7 mouse cellular contexts compared by ENCODE assay signal in genomic region chr11:116027756-116028155, GRCm38 (mm10). TPM values are rescaled to one million over a fixed set of nuclear protein-coding genes. Genes with fewer than 3 reads are reported as not detected.
A peak's percentile ranks its signal among the peaks of the same experiment; 100 is the strongest.
DNase-seq lines count a peak whose midpoint lies in the region; ATAC-seq and TF ChIP-seq lines count a peak whose summit lies in the region.

H3f3b (minus strand) TSS chr11:116027962.

- peaks cover 5 to 10% of the 10 kb centered on the region in 2 experiments for H3K36me3 ChIP-seq in CH12.LX (replicated peaks in 1 of 2; ENCODE audit: control insufficient read depth in 1 of 2, insufficient read depth in 1 of 2, low read length in 1 of 2)
- H3K36me3 ChIP-seq in G1E (replicated peaks): peaks cover 19% of the 10 kb centered on the region
- H3K36me3 ChIP-seq in forebrain, embryonic 11.5 days (ENCODE audit: control insufficient read depth, insufficient read depth, low read length): no peaks in the 10 kb centered on the region
- peaks cover 4% of the 10 kb centered on the region; the same call in 1 of the 2 replicates for H3K36me3 ChIP-seq in limb, embryonic 13.5 days

- no peak for TF ChIP-seq CTCF in CH12.LX (conservative IDR thresholded peaks at IDR 0.05 in 1 of 2, IDR thresholded peaks at IDR 0.05 in 1 of 2; ENCODE audit: low read depth in 2 of 2, low read length in 2 of 2)
- TF ChIP-seq CTCF in G1E (IDR thresholded peaks at IDR 0.05; ENCODE audit: low read depth, low read length): no peak
- TF ChIP-seq CTCF in olfactory bulb, adult 2 months (IDR thresholded peaks at IDR 0.05; ENCODE audit: insufficient read depth, low read depth, low read length): no peak

- H3K4me3 ChIP-seq in CH12.LX (replicated peaks in 1 of 3; ENCODE audit: low read depth in 2 of 3, low read length in 2 of 3, poor library complexity in 1 of 3) (no peak within 1 kb of the TSS), G1E (ENCODE audit: low read depth, low read length) (no peak within 1 kb of the TSS)
- H3K4me3 ChIP-seq in forebrain, embryonic 11.5 days (ENCODE audit: low read depth, low read length): no peak within 1 kb of the TSS
- no peak within 1 kb of the TSS for H3K4me3 ChIP-seq in limb, embryonic 13.5 days
- no peak within 1 kb of the TSS for H3K4me3 ChIP-seq in olfactory bulb, adult 2 months (ENCODE audit: insufficient read depth, low read depth, low read length)

- in situ Hi-C loops in CH12.LX (cut with MboI; ENCODE audit: low pct_ligation_motif_present, low pct_unique_long_range_greater_than_20kb, low sequenced_read_pairs): no loop called here

- no peak for DNase-seq in CH12.LX (ENCODE audit: extremely low read depth)
- no peak for DNase-seq in G1E (ENCODE audit: low spot score)
- DNase-seq in forebrain, embryonic 11.5 days (ENCODE audit: low spot score): no peak
- DNase-seq in heart, postnatal 36 days: no peak
- DNase-seq in cerebellum, postnatal 36 days: no peak

- dilution Hi-C loops in CH12.LX (cut with MboI; ENCODE audit: extremely low pct_ligation_motif_present, extremely low pct_unique_long_range_greater_than_20kb, low sequenced_read_pairs): no loop called here

- TF ChIP-seq RAD21 in CH12.LX (IDR thresholded peaks at IDR 0.05; ENCODE audit: low read depth, low read length): no peak

- H3K9me3 ChIP-seq in CH12.LX (replicated peaks; ENCODE audit: low read length) (no peaks in the 10 kb centered on the region), G1E (replicated peaks) (no peaks in the 10 kb centered on the region)
- no peaks in the 10 kb centered on the region for H3K9me3 ChIP-seq in forebrain, embryonic 11.5 days (ENCODE audit: control insufficient read depth, low read length)
- H3K9me3 ChIP-seq in limb, embryonic 13.5 days: no peaks in the 10 kb centered on the region

- H3K27me3 ChIP-seq in CH12.LX (replicated peaks) (peaks cover 18% of the 10 kb centered on the region), G1E (ENCODE audit: insufficient read depth, low read length) (no peaks in the 10 kb centered on the region)
- no peaks in the 10 kb centered on the region for H3K27me3 ChIP-seq in forebrain, embryonic 11.5 days (ENCODE audit: control insufficient read depth, insufficient read depth, low read length)
- H3K27me3 ChIP-seq in limb, embryonic 13.5 days: no peaks in the 10 kb centered on the region

- H3K4me1 ChIP-seq in CH12.LX (ENCODE audit: control insufficient read depth in 1 of 2, insufficient read depth in 2 of 2): peaks cover 5 to 33% of the 10 kb centered on the region in 2 experiments; a peak in 3 of 4 replicates
- peaks cover 41% of the 10 kb centered on the region for H3K4me1 ChIP-seq in G1E (ENCODE audit: insufficient read depth, low read depth, low read length)
- H3K4me1 ChIP-seq in forebrain, embryonic 11.5 days (replicated peaks; ENCODE audit: control insufficient read depth, insufficient read depth, low read length): peaks cover 4% of the 10 kb centered on the region
- H3K4me1 ChIP-seq in limb, embryonic 13.5 days: peaks cover 24% of the 10 kb centered on the region
- peaks cover 8% of the 10 kb centered on the region for H3K4me1 ChIP-seq in olfactory bulb, adult 2 months (ENCODE audit: control insufficient read depth, insufficient read depth, low read length)

- WGBS in forebrain, embryonic 11.5 days: 90% methylated on average over 4 of the region's 4 CpGs
- 78% methylated on average over 4 of the region's 4 CpGs for WGBS in limb, embryonic 13.5 days
- 71% methylated on average over 4 of the region's 4 CpGs for WGBS in olfactory bulb, adult 2 months

- no peak within 1 kb of the TSS for H3K9ac ChIP-seq in CH12.LX (ENCODE audit: insufficient read depth, low read depth)
- no peak within 1 kb of the TSS for H3K9ac ChIP-seq in forebrain, embryonic 11.5 days (ENCODE audit: low read length)
- no peak within 1 kb of the TSS for H3K9ac ChIP-seq in limb, embryonic 13.5 days

- no peak for TF ChIP-seq EP300 in CH12.LX (IDR thresholded peaks at IDR 0.05; ENCODE audit: low read length)

- TF ChIP-seq POLR2A in CH12.LX (IDR thresholded peaks at IDR 0.05; ENCODE audit: low read depth, low read length): no peak
- TF ChIP-seq POLR2A in olfactory bulb, adult 2 months (IDR thresholded peaks at IDR 0.05; ENCODE audit: insufficient read depth, low read depth, low read length): no peak

- ATAC-seq in G1E (ENCODE audit: extremely low read depth, insufficient number of reproducible peaks, low FRiP score, poor library complexity, severe bottlenecking): no peak
- no peak for ATAC-seq in forebrain, embryonic 11.5 days (replicated peaks; ENCODE audit: low FRiP score)
- no peak for ATAC-seq in limb, embryonic 13.5 days (ENCODE audit: low FRiP score, low read depth)

- intact Hi-C loops in heart, postnatal 36 days (cut with DNase I): no loop called here

- peaks cover 34% of the 10 kb centered on the region for H3K79me2 ChIP-seq in CH12.LX (replicated peaks; ENCODE audit: control insufficient read depth, extremely low read depth, insufficient read depth, poor library complexity, severe bottlenecking)

- H3K27ac ChIP-seq in CH12.LX (ENCODE audit: insufficient read depth, low read depth): no peak within 1 kb of the TSS
- no peak within 1 kb of the TSS for H3K27ac ChIP-seq in forebrain, embryonic 11.5 days (ENCODE audit: low read depth, low read length)
- H3K27ac ChIP-seq in limb, embryonic 13.5 days: no peak within 1 kb of the TSS
- H3K27ac ChIP-seq in olfactory bulb, adult 2 months (ENCODE audit: insufficient read depth, low read depth, low read length): no peak within 1 kb of the TSS

- H3K4me2 ChIP-seq in CH12.LX (ENCODE audit: insufficient read depth, low read depth, poor library complexity, severe bottlenecking): no peak within 1 kb of the TSS
- H3K4me2 ChIP-seq in forebrain, embryonic 11.5 days (ENCODE audit: low read depth, low read length, severe bottlenecking): no peak within 1 kb of the TSS
- no peak within 1 kb of the TSS for H3K4me2 ChIP-seq in limb, embryonic 13.5 days (replicated peaks)

TF ChIP-seq in CH12.LX, 34 proteins besides CTCF, POLR2A, EP300 and RAD21:
- TF ChIP-seq ELF1 (IDR thresholded peaks at IDR 0.05; ENCODE audit: low read depth, low read length) (no peak), MEF2A (IDR thresholded peaks at IDR 0.05; ENCODE audit: borderline replicate concordance, low read depth, low read length) (0 out of 2 replicates have a peak, but pooled peaks have one; percentile 21)

RNA-seq across cellular contexts. Expression of gene H3f3b, which starts in this region (rescaled TPM):
- total RNA-seq in CH12.LX (2012; rRNA removed) (340 and 455 TPM in 2 replicates), CH12.LX (2014; rRNA removed) (567 and 573 TPM in 2 replicates), G1E (2014; fragmentation: Nextera tagmentation) (692 and 699 TPM in 2 replicates), G1E (2017) (721 and 745 TPM in 2 replicates)
- polyA plus RNA-seq in CH12.LX (2012; ENCODE audit: insufficient read length, low read depth) (862 and 889 TPM in 2 replicates), G1E (2012) (230 and 336 TPM in 2 replicates)
- polyA plus RNA-seq in forebrain, embryonic 11.5 days (2014; fragmentation: Nextera tagmentation; extraction: Ambion mirVana): 1,836 and 1,931 TPM in 2 replicates
- 100 to 1,000 TPM; 136 to 158 TPM for total RNA-seq in heart, postnatal 36 days (2021)
- 2,219 and 2,483 TPM in 2 replicates for polyA plus RNA-seq in limb, embryonic 13.5 days (2015; fragmentation: Nextera tagmentation; extraction: Ambion mirVana)
- polyA plus RNA-seq in olfactory bulb, adult 2 months (2012; ENCODE audit: insufficient read depth, insufficient read length, low replicate concordance, missing spikeins): 341 and 464 TPM in 2 replicates
